Mouse (Mus musculus) thymus, postnatal 14 days (tissue): ENCODE results near the gene Cuedc2.
A peak's percentile ranks its signal among the peaks of the same experiment; 100 is the strongest.

Experiments
- DNase-seq: peaks from one replicate; pipeline ENCODE4 v3.0.0; 2021

The Cuedc2 gene

GRCm38 (mm10) chr19:46338331-46338936 lies at the start of gene Cuedc2:
Gene Cuedc2 (minus strand): TSS chr19:46338702.
- peak; percentile 99 for DNase-seq

GRCm38 (mm10) chr19:46382275-46382674 lies 43.8 kb upstream of the Cuedc2 start:
- no peak for DNase-seq

- DNase-seq: no peak
Measured at GRCm38 (mm10) chr19:46375891-46376290, 37.4 kb upstream of the Cuedc2 start.

- no peak for DNase-seq
Measured at GRCm38 (mm10) chr19:46375489-46375888, 37.0 kb upstream of the Cuedc2 start.

GRCm38 (mm10) chr19:46374477-46375088 lies 36.1 kb upstream of the Cuedc2 start:
- DNase-seq: no peak

- DNase-seq: peak; percentile 40
Measured at GRCm38 (mm10) chr19:46369204-46369603, 30.7 kb upstream of the Cuedc2 start.

- DNase-seq: no peak
Measured at GRCm38 (mm10) chr19:46367798-46368590, 29.5 kb upstream of the Cuedc2 start.

- DNase-seq: no peak
Measured at GRCm38 (mm10) chr19:46363294-46364009, 24.9 kb upstream of the Cuedc2 start.

- no peak for DNase-seq
Measured at GRCm38 (mm10) chr19:46362104-46362503, 23.6 kb upstream of the Cuedc2 start.

GRCm38 (mm10) chr19:46358381-46358780 lies 19.9 kb upstream of the Cuedc2 start:
- no peak for DNase-seq

- DNase-seq: peak; percentile 42
Measured at GRCm38 (mm10) chr19:46357344-46358280, 19.1 kb upstream of the Cuedc2 start.

GRCm38 (mm10) chr19:46356701-46357138 lies 18.2 kb upstream of the Cuedc2 start:
- DNase-seq: peak; percentile 95

GRCm38 (mm10) chr19:46350168-46350932 lies 11.8 kb upstream of the Cuedc2 start, which contains the start of gene 2310034G01Rik:
Gene 2310034G01Rik (minus strand): TSS chr19:46350302.
- no peak for DNase-seq

- no peak for DNase-seq
Measured at GRCm38 (mm10) chr19:46349550-46349949, 11.0 kb upstream of the Cuedc2 start.

- DNase-seq: peak; percentile 44
Measured at GRCm38 (mm10) chr19:46348761-46349458, 10.4 kb upstream of the Cuedc2 start.

- DNase-seq: no peak
Measured at GRCm38 (mm10) chr19:46347936-46348668, 9.6 kb upstream of the Cuedc2 start.

GRCm38 (mm10) chr19:46347146-46347545 lies 8.6 kb upstream of the Cuedc2 start:
- DNase-seq: no peak

- no peak for DNase-seq
Measured at GRCm38 (mm10) chr19:46344710-46345419, 6.4 kb upstream of the Cuedc2 start.
